Mouse (Mus musculus): ENCODE data around the gene Ccdc163. TPM values are rescaled to one million over a fixed set of nuclear protein-coding genes. Genes with fewer than 3 reads are reported as not detected.

Gene Ccdc163
- total RNA-seq, 2 experiments from 2014 or later: 4.2 to 7.6 TPM

GRCm38 (mm10) chr4:116710154-116710553 lies 1.8 kb downstream of the Ccdc163 start:
- DNase-seq (ENCODE audit: extremely low spot score in 1 of 2, low spot score in 2 of 2): no peak
- Histone ChIP-seq H3K4me3 (no peak overlapping the region), H3K27ac (no peak overlapping the region)
- TF ChIP-seq CTCF (IDR thresholded peaks at IDR 0.05): no peak
- intact Hi-C loops (cut with DNase I): no loop called here

GRCm38 (mm10) chr4:116712536-116712935 lies 4.2 kb downstream of the Ccdc163 start:
- intact Hi-C loops (cut with DNase I): no loop called here
- DNase-seq (ENCODE audit: extremely low spot score in 1 of 2, low spot score in 2 of 2): no peak
- H3K27ac ChIP-seq: no peak overlapping the region
- H3K4me3 ChIP-seq: no peak overlapping the region
- TF ChIP-seq CTCF (IDR thresholded peaks at IDR 0.05): no peak

GRCm38 (mm10) chr4:116719396-116719795 lies 11.1 kb downstream of the Ccdc163 start:
- no peak overlapping the region for H3K4me3 ChIP-seq
- intact Hi-C loops (cut with DNase I): loop anchor here (1.0 to 5.0 kb wide), 2 partner anchors 70 to 273 kb away; partner anchors contain the start of gene Urod
- DNase-seq (ENCODE audit: extremely low spot score in 1 of 2, low spot score in 2 of 2): peak; percentile 55 to 63

GRCm38 (mm10) chr4:116720343-116721097 lies 12.2 kb downstream of the Ccdc163 start, which contains the start of gene Tesk2:
Tesk2 (plus strand) TSS chr4:116720948.
- no peak for TF ChIP-seq CTCF (IDR thresholded peaks at IDR 0.05)
- intact Hi-C loops (cut with DNase I): no loop called here
- DNase-seq (ENCODE audit: extremely low spot score in 1 of 2, low spot score in 2 of 2): peak; percentile 80 to 91
- peak within 1 kb of the TSS; percentile 98 for H3K4me3 ChIP-seq
- H3K27ac ChIP-seq: peak within 1 kb of the TSS; percentile 76

More at GRCm38 (mm10) chr4:116719396-116719795, 11.1 kb downstream of the Ccdc163 start:
- no peak overlapping the region for H3K27ac ChIP-seq
- peak; percentile 90 for TF ChIP-seq CTCF (IDR thresholded peaks at IDR 0.05)

- H3K27ac ChIP-seq: peak overlapping the region; percentile 76
- no peak for DNase-seq (ENCODE audit: extremely low spot score in 1 of 2, low spot score in 2 of 2)
- peak overlapping the region; percentile 98 for H3K4me3 ChIP-seq
- TF ChIP-seq CTCF (IDR thresholded peaks at IDR 0.05): no peak
- intact Hi-C loops (cut with DNase I): no loop called here
Measured at GRCm38 (mm10) chr4:116721098-116721628, 12.9 kb downstream of the Ccdc163 start.

GRCm38 (mm10) chr4:116722230-116722629 lies 13.9 kb downstream of the Ccdc163 start:
- no peak overlapping the region for H3K27ac ChIP-seq
- H3K4me3 ChIP-seq: peak overlapping the region; percentile 6; the same call in 1 of the 2 replicates
- intact Hi-C loops (cut with DNase I): no loop called here
- TF ChIP-seq CTCF (IDR thresholded peaks at IDR 0.05): no peak
- no peak for DNase-seq (ENCODE audit: extremely low spot score in 1 of 2, low spot score in 2 of 2)

- no peak for TF ChIP-seq CTCF (IDR thresholded peaks at IDR 0.05)
- no peak overlapping the region for H3K4me3 ChIP-seq
- H3K27ac ChIP-seq: no peak overlapping the region
- intact Hi-C loops (cut with DNase I): no loop called here
- DNase-seq (ENCODE audit: extremely low spot score in 1 of 2, low spot score in 2 of 2): no peak
Measured at GRCm38 (mm10) chr4:116725444-116725843, 17.1 kb downstream of the Ccdc163 start.

GRCm38 (mm10) chr4:116727401-116727800 lies 19.1 kb downstream of the Ccdc163 start:
- no peak for TF ChIP-seq CTCF (IDR thresholded peaks at IDR 0.05)
- Histone ChIP-seq H3K4me3 (no peak overlapping the region), H3K27ac (no peak overlapping the region)
- intact Hi-C loops (cut with DNase I): no loop called here
- no peak for DNase-seq (ENCODE audit: extremely low spot score in 1 of 2, low spot score in 2 of 2)

- no peak for TF ChIP-seq CTCF (IDR thresholded peaks at IDR 0.05)
- intact Hi-C loops (cut with DNase I): no loop called here
- no peak overlapping the region for H3K27ac ChIP-seq
- no peak overlapping the region for H3K4me3 ChIP-seq
- no peak for DNase-seq (ENCODE audit: extremely low spot score in 1 of 2, low spot score in 2 of 2)
Measured at GRCm38 (mm10) chr4:116729532-116729931, 21.2 kb downstream of the Ccdc163 start.

GRCm38 (mm10) chr4:116731077-116731476 lies 22.8 kb downstream of the Ccdc163 start:
- no peak overlapping the region for H3K27ac ChIP-seq
- no peak for TF ChIP-seq CTCF (IDR thresholded peaks at IDR 0.05)
- DNase-seq (ENCODE audit: extremely low spot score in 1 of 2, low spot score in 2 of 2): no peak
- H3K4me3 ChIP-seq: no peak overlapping the region
- intact Hi-C loops (cut with DNase I): no loop called here

- Histone ChIP-seq H3K4me3 (no peak overlapping the region), H3K27ac (no peak overlapping the region)
- DNase-seq (ENCODE audit: extremely low spot score in 1 of 2, low spot score in 2 of 2): no peak
- intact Hi-C loops (cut with DNase I): no loop called here
- TF ChIP-seq CTCF (IDR thresholded peaks at IDR 0.05): no peak
Measured at GRCm38 (mm10) chr4:116732355-116732754, 24.0 kb downstream of the Ccdc163 start.

- Histone ChIP-seq H3K4me3 (no peak overlapping the region), H3K27ac (no peak overlapping the region)
- TF ChIP-seq CTCF (IDR thresholded peaks at IDR 0.05): no peak
- intact Hi-C loops (cut with DNase I): no loop called here
- DNase-seq (ENCODE audit: extremely low spot score in 1 of 2, low spot score in 2 of 2): no peak
Measured at GRCm38 (mm10) chr4:116734996-116735395, 26.7 kb downstream of the Ccdc163 start.

All from left cerebral cortex, adult 2 months (tissue).